In the genomic region with DNA sequence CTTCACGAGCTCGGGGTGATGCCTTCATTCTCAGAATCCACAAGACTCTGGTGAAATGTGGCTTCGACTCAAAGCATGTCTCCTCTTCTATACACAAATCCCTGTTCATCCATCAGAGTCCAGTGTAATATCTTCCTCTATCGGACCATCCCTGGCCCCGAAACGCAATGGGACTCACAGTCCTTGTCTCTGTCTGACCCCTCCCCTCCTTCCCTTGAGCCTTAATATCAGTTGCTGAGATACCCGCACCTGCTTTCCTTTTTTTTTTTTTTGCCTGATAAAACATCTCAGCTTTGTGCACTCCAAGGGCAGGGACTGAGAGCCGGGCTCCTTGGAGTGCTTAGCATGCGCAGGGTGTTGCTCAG, we compare ENCODE assay signal across 10 mouse cellular contexts. TPM values are rescaled to one million over a fixed set of nuclear protein-coding genes. Genes with fewer than 3 reads are reported as not detected.
A peak's percentile ranks its signal among the peaks of the same experiment; 100 is the strongest.
DNase-seq lines count a peak whose midpoint lies in the region; ATAC-seq and TF ChIP-seq lines count a peak whose summit lies in the region.
"Had no signal": no experiment of that assay in that cellular context is flagged by ENCODE, and none has a peak within 500 bp of the region (broad histone marks: within the 10 kb centered on the region; RNA-seq: fewer than 3 reads in every experiment).

No protein-coding gene starts in this region.

- DNase-seq in heart, embryonic 10.5 days (ENCODE audit: low spot score) = no peak
- no peak for DNase-seq in heart, adult 8-10 months (ENCODE audit: low spot score)
- DNase-seq in liver, postnatal 0 days = no peak
- DNase-seq in right cerebral cortex, adult 18-20 months = no peak
- no peak for DNase-seq in cerebellum, adult 18-20 months
- DNase-seq in layer of hippocampus, adult 9-11 months = no peak

- peaks cover 65% of the 10 kb centered on the region for H3K27me3 ChIP-seq in heart, embryonic 10.5 days (ENCODE audit: insufficient read depth, poor library complexity, severe bottlenecking)
- no peaks in the 10 kb centered on the region for H3K27me3 ChIP-seq in ES-Bruce4 (ENCODE audit: control insufficient read depth, insufficient read depth, low read length, poor library complexity, severe bottlenecking)
- no peaks in the 10 kb centered on the region for H3K27me3 ChIP-seq in forebrain, embryonic 16.5 days (replicated peaks; ENCODE audit: control insufficient read depth, insufficient read depth, low read length)
- peaks cover 30% of the 10 kb centered on the region for H3K27me3 ChIP-seq in liver, postnatal 0 days (ENCODE audit: insufficient read depth, low read length)

- peak overlapping the region; percentile 98 for H3K9ac ChIP-seq in ES-Bruce4 (ENCODE audit: low read depth, poor library complexity, severe bottlenecking)
- H3K9ac ChIP-seq in forebrain, embryonic 16.5 days (replicated peaks; ENCODE audit: low read depth, low read length) = peak overlapping the region; percentile 58
- H3K9ac ChIP-seq in liver, postnatal 0 days (replicated peaks) = no peak overlapping the region

- no peak overlapping the region for H3K27ac ChIP-seq in heart, embryonic 10.5 days
- no peak overlapping the region for H3K27ac ChIP-seq in ES-Bruce4 (ENCODE audit: insufficient read depth, low read length)
- H3K27ac ChIP-seq in forebrain, embryonic 16.5 days (ENCODE audit: low read length) = no peak overlapping the region
- no peak overlapping the region for H3K27ac ChIP-seq in liver, postnatal 0 days (ENCODE audit: low read depth)

- H3K36me3 ChIP-seq in heart, embryonic 10.5 days = no peaks in the 10 kb centered on the region
- H3K36me3 ChIP-seq in ES-Bruce4 (ENCODE audit: control insufficient read depth, insufficient read depth, low read length, poor library complexity, severe bottlenecking) = no peaks in the 10 kb centered on the region
- H3K36me3 ChIP-seq in forebrain, embryonic 16.5 days (ENCODE audit: control insufficient read depth, insufficient read depth) = no peaks in the 10 kb centered on the region
- H3K36me3 ChIP-seq in liver, postnatal 0 days (replicated peaks; ENCODE audit: insufficient read depth, low read length) = no peaks in the 10 kb centered on the region

- 12% methylated on average over 9 of the region's 9 CpGs for WGBS in heart, embryonic 10.5 days
- 4% methylated on average over 9 of the region's 9 CpGs for WGBS in forebrain, embryonic 16.5 days
- 15% methylated on average over 9 of the region's 9 CpGs for WGBS in liver, postnatal 0 days (ENCODE audit: insufficient replicate concordance)

- H3K4me3 ChIP-seq in heart, embryonic 10.5 days = peak overlapping the region; percentile 80
- peak overlapping the region; percentile 52 for H3K4me3 ChIP-seq in ES-Bruce4 (ENCODE audit: low read depth, low read length)
- H3K4me3 ChIP-seq in forebrain, embryonic 16.5 days (replicated peaks; ENCODE audit: low read length) = peak overlapping the region; percentile 50
- H3K4me3 ChIP-seq in liver, postnatal 0 days (ENCODE audit: low read depth, low read length) = no peak overlapping the region

- H3K4me1 ChIP-seq in heart, embryonic 10.5 days = peaks cover 23% of the 10 kb centered on the region
- H3K4me1 ChIP-seq in ES-Bruce4 (ENCODE audit: control insufficient read depth, insufficient read depth, low read length) = no peaks in the 10 kb centered on the region
- H3K4me1 ChIP-seq in forebrain, embryonic 16.5 days (replicated peaks; ENCODE audit: control insufficient read depth, insufficient read depth, low read length) = peaks cover 36% of the 10 kb centered on the region
- H3K4me1 ChIP-seq in liver, postnatal 0 days (ENCODE audit: insufficient read depth) = no peaks in the 10 kb centered on the region; the same call in 1 of the 2 replicates

- TF ChIP-seq EP300 in ES-Bruce4 (IDR thresholded peaks at IDR 0.05; ENCODE audit: insufficient read depth, low read depth, low read length) = no peak
- no peak for TF ChIP-seq EP300 in liver, postnatal 0 days (IDR thresholded peaks at IDR 0.05; ENCODE audit: low read depth)

- H3K9me3 ChIP-seq in heart, embryonic 10.5 days = no peaks in the 10 kb centered on the region
- no peaks in the 10 kb centered on the region for H3K9me3 ChIP-seq in ES-Bruce4 (replicated peaks; ENCODE audit: control insufficient read depth, insufficient read depth, low read length, poor library complexity, severe bottlenecking)
- H3K9me3 ChIP-seq in forebrain, embryonic 16.5 days (ENCODE audit: control insufficient read depth, low read length) = no peaks in the 10 kb centered on the region
- no peaks in the 10 kb centered on the region for H3K9me3 ChIP-seq in liver, postnatal 0 days (ENCODE audit: low read length)

- TF ChIP-seq CTCF in ES-Bruce4 (IDR thresholded peaks at IDR 0.05; ENCODE audit: low read depth, low read length) = no peak
- TF ChIP-seq CTCF in liver, postnatal 0 days (IDR thresholded peaks at IDR 0.05; ENCODE audit: low read depth) = no peak

- peak overlapping the region; percentile 94 for H3K4me2 ChIP-seq in forebrain, embryonic 16.5 days (ENCODE audit: low read length)
- H3K4me2 ChIP-seq in liver, postnatal 0 days (ENCODE audit: low read depth, low read length) = peak overlapping the region; percentile 76

- no peak for TF ChIP-seq POLR2A in ES-Bruce4 (IDR thresholded peaks at IDR 0.05; ENCODE audit: insufficient read depth, low read length)

- ATAC-seq in forebrain, embryonic 16.5 days = no peak
- ATAC-seq in liver, postnatal 0 days = no peak

RNA-seq across cellular contexts. Expression of a gene that starts 0.7 kb away (rescaled TPM):
- 4.0 and 4.7 TPM in 2 replicates for polyA plus RNA-seq in heart, embryonic 10.5 days (2016; fragmentation: Nextera tagmentation; extraction: Ambion mirVana)
- 1 to 10 TPM; 2.5 to 5.5 (median 3.2) TPM for total RNA-seq in heart, adult 8-10 months (2022)
- 31.9 and 32.9 TPM in 2 replicates for polyA plus RNA-seq in ES-Bruce4 (2011; ENCODE audit: insufficient read depth, insufficient read length, low read depth, missing spikeins)
- polyA plus RNA-seq in forebrain, embryonic 16.5 days (2015; fragmentation: Nextera tagmentation; extraction: Ambion mirVana) = 9.8 and 10.3 TPM in 2 replicates
- polyA plus RNA-seq in liver, postnatal 0 days (2015; fragmentation: Nextera tagmentation; extraction: Ambion mirVana) = 1.6 and 1.8 TPM in 2 replicates
- total RNA-seq: neutrophil, adult 5-6 weeks had no signal
- polyA plus RNA-seq: erythroblast, embryonic 14.5 days had no signal

RNA-seq across cellular contexts. Expression of a gene that starts 28.9 kb away (rescaled TPM):
- 189 and 215 TPM in 2 replicates for polyA plus RNA-seq in heart, embryonic 10.5 days (2016; fragmentation: Nextera tagmentation; extraction: Ambion mirVana)
- 10 to 100 TPM; 58.0 to 66.2 (median 62.3) TPM for total RNA-seq in heart, adult 8-10 months (2022)
- 204 and 208 TPM in 2 replicates for polyA plus RNA-seq in ES-Bruce4 (2011; ENCODE audit: insufficient read depth, insufficient read length, low read depth, missing spikeins)
- 96.9 and 103 TPM in 2 replicates for polyA plus RNA-seq in forebrain, embryonic 16.5 days (2015; fragmentation: Nextera tagmentation; extraction: Ambion mirVana)
- 276 and 291 TPM in 2 replicates for polyA plus RNA-seq in liver, postnatal 0 days (2015; fragmentation: Nextera tagmentation; extraction: Ambion mirVana)
